Mouse (Mus musculus) MEL (cell line): ENCODE results near the gene Cd68.

Source experiments
- CTCF ChIP-seq, 3 experiments: IDR thresholded peaks in 2 of 3; conservative IDR thresholded peaks in 1 of 3; 2 replicates each; pipeline ENCODE4 v1.5.1; 2011 to 2012; ENCODE audit warnings: low read length in 3 of 3, low read depth in 2 of 3, mild to moderate bottlenecking in 2 of 3, improper control_type of control experiment in 1 of 3, inconsistent platforms in 1 of 3, mixed read lengths in 1 of 3, moderate library complexity in 1 of 3; ENCODE audit not compliant: control insufficient read depth in 1 of 3, insufficient read depth in 1 of 3, poor library complexity in 1 of 3, severe bottlenecking in 1 of 3
- GATA1 ChIP-seq: IDR thresholded peaks from 2 replicates; pipeline ENCODE4 v1.6.1; 2011; ENCODE audit warnings: low read depth, low read length, improper control_type of control experiment
- POLR2AphosphoS2 ChIP-seq: IDR thresholded peaks from 2 replicates; pipeline ENCODE4 v1.6.1; 2011; ENCODE audit warnings: low read length, improper control_type of control experiment

DNA sequence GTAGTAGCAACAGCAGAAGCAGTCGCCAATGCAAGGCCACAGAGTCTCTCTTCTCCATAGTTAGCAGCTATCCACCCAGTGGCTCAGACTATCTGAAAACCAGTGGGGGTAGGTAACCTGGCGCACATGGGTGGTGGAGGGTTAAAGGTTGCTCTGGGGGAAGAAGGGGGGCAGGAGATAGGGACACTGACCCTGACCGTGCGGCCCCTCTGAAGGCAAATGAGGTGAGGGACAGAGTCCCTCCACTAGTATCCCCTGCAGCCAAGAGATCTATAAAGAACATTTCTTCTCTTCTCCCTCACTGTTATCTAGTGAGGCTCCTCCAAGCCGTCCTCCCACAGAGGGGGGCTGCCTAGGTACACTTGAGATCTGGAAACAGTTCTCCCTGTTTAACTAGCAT is 48.1 kb downstream of the Cd68 start, which contains the start of gene Shbg:
- TF ChIP-seq POLR2AphosphoS2 (no peak), GATA1 (0 out of 2 replicates have a peak, but pooled peaks have one; percentile 5), CTCF (IDR thresholded peaks at IDR 0.05 in 2 of 3, conservative IDR thresholded peaks at IDR 0.05 in 1 of 3; ENCODE audit: control insufficient read depth in 1 of 3, insufficient read depth in 1 of 3, low read depth in 2 of 3, low read length in 3 of 3, poor library complexity in 1 of 3, severe bottlenecking in 1 of 3) (no peak)
